Mouse (Mus musculus) kidney, embryonic 15.5 days (tissue): ENCODE data around the gene Arhgef17. TPM values are rescaled to one million over a fixed set of nuclear protein-coding genes. Genes with fewer than 3 reads are reported as not detected.

ENCODE experiments used
- ATAC-seq: fragments of 200-750 bp; cut with Nextera tagmentation; replicated peaks from 2 replicates; pipeline ENCODE4 v1.8.0; 2017; ENCODE audit warnings: moderate TSS enrichment; ENCODE audit not compliant: low FRiP score
- H3K27ac ChIP-seq: fragments of 300-500 bp; sonication (generic); 2 replicates; pipeline ENCODE4 v1.5.1; 2015; ENCODE audit warnings: mild to moderate bottlenecking, inconsistent platforms
- H3K27me3 ChIP-seq: fragments of 300-500 bp; sonication (generic); 2 replicates; pipeline ENCODE4 v1.6.1; 2015; ENCODE audit warnings: inconsistent platforms
- H3K36me3 ChIP-seq: fragments of 300-500 bp; sonication (generic); 2 replicates; pipeline ENCODE4 v1.6.1; 2015; ENCODE audit warnings: inconsistent platforms
- H3K4me1 ChIP-seq: fragments of 300-500 bp; sonication (generic); 2 replicates; pipeline ENCODE4 v1.6.1; 2015; ENCODE audit warnings: inconsistent platforms
- H3K4me2 ChIP-seq: fragments of 300-500 bp; sonication (generic); 2 replicates; pipeline ENCODE4 v1.6.1; 2015; ENCODE audit warnings: moderate library complexity, mild to moderate bottlenecking, inconsistent platforms
- H3K4me3 ChIP-seq: fragments of 300-500 bp; sonication (generic); replicated peaks from 2 replicates; pipeline ENCODE4 v1.5.1; 2015; ENCODE audit warnings: mild to moderate bottlenecking, inconsistent platforms
- H3K9ac ChIP-seq: fragments of 300-500 bp; sonication (generic); 2 replicates; pipeline ENCODE4 v1.6.1; 2015; ENCODE audit warnings: mild to moderate bottlenecking, inconsistent platforms
- H3K9me3 ChIP-seq: fragments of 300-500 bp; sonication (generic); replicated peaks from 2 replicates; pipeline ENCODE4 v1.6.1; 2016; ENCODE audit warnings: inconsistent platforms
- WGBS: fragments of 180-500 bp; shearing (Covaris S2); methylation state at CpG from one replicate; pipeline ENCODE4 v1.1.7; 2015; ENCODE audit warnings: mixed read lengths; 5-methylcytosine and 5-hydroxymethylcytosine counted together
- microRNA-seq: library from miRNA; unstranded; fragments of <30 nt; microRNA quantifications from one replicate; pipeline ENCODE4, GENCODE M21; 2016
- polyA plus RNA-seq: library from polyadenylated mRNA; unstranded; fragments of >200 nt; fragmentation: Nextera tagmentation; extraction: Ambion mirVana; gene quantifications from 2 replicates; pipeline ENCODE4 v1.2.1, GENCODE M21; 2015

Arhgef17 gene
- polyA plus RNA-seq, 1 experiment from 2014 or later: 12.2 TPM

DNA sequence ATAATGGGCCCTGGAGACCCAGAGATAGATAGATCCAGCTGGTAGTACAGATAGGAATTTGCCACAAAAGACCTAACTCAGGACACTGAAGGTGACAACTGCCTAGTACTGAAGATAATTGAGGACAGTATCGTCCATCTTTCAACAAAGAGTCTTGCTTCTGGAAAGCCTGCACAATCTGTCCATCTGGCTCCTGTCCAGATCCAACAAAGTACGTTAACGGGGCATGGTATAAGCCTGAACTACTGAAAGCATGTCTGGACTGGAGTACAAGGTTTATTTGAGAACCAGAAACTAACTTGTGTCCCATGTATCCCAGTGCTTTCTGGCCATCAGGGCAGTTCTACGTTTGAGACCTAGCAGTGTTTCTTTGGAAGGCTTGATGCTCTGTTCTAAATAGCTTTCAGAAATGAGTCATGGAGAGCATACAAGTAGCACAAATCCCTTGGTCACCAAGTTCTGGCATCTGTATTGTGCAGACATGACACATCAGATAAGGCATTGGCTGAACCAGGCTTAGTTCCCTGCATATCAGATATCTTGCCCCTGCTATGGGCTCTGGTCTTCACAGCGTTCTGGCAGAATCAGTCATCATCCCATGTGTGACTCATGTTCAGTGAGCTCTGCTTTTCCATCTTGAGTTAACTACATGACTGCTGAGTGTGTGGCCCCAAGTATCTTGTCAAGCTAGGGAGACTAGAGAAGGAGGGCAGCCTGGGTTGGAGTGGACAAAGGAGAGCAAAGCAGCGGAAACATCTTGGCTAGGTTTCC lies 92.1 kb downstream of the Arhgef17 start:
- Histone ChIP-seq H3K36me3 (peaks cover 45% of the 10 kb centered on the region), H3K4me3 (no peak overlapping the region), H3K4me2 (no peak overlapping the region), H3K27me3 (no peaks in the 10 kb centered on the region), H3K9ac (no peak overlapping the region), H3K27ac (no peak overlapping the region), H3K9me3 (no peaks in the 10 kb centered on the region), H3K4me1 (no peaks in the 10 kb centered on the region)
- 71% methylated on average over 6 of the region's 6 CpGs for whole genome bisulfite sequencing
- no peak for ATAC-seq

DNA sequence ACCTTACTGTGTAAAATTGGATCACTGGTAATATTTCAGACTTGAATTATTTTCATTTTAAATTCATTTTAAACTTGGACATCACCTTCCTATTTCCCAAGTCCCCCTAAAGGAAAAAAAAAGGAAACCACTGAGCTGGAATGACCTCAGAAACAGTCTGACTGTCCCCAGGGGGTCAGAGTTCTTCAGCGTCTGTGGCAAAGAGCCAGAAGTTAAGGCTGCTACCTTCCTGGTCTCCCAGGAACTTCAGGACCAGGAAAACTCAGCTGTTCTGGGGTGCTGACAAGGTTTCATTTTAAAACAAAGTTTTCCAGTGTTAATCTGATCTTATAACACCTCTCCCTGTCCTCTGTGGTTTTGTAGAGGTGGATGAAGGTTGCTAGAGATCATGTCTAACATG lies 94.2 kb downstream of the Arhgef17 start:
- Histone ChIP-seq H3K4me1 (no peaks in the 10 kb centered on the region), H3K27me3 (no peaks in the 10 kb centered on the region), H3K9me3 (no peaks in the 10 kb centered on the region), H3K36me3 (peaks cover 53% of the 10 kb centered on the region), H3K27ac (no peak overlapping the region), H3K9ac (no peak overlapping the region), H3K4me3 (no peak overlapping the region), H3K4me2 (no peak overlapping the region)
- no peak for ATAC-seq
- WGBS: 51% methylated on average over 1 of the region's 1 CpGs

DNA sequence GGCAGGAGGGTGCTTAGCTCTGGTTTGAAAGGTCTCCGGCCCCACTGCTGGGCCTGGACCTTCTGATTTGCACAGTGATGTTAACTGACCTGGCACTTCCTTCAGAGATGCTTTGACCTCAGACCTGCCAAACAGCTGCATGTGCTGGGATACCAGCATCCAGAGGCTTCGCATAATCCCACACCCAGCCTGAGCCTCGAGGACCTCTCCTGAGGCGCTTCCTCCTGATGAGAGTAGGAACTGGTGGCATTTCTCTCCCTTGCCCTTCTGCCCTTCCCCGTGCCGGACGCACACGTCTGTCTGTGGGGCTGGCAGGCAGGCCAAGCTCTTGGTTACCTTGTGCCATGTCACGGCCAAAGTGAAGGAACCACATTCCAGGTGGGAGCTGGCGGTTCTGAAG lies 95.2 kb downstream of the Arhgef17 start:
- Histone ChIP-seq H3K9me3 (no peaks in the 10 kb centered on the region), H3K27me3 (no peaks in the 10 kb centered on the region), H3K4me1 (no peaks in the 10 kb centered on the region), H3K36me3 (peaks cover 50% of the 10 kb centered on the region), H3K9ac (no peak overlapping the region), H3K27ac (no peak overlapping the region), H3K4me3 (no peak overlapping the region), H3K4me2 (no peak overlapping the region)
- ATAC-seq: no peak
- WGBS: 90% methylated on average over 10 of the region's 10 CpGs

DNA sequence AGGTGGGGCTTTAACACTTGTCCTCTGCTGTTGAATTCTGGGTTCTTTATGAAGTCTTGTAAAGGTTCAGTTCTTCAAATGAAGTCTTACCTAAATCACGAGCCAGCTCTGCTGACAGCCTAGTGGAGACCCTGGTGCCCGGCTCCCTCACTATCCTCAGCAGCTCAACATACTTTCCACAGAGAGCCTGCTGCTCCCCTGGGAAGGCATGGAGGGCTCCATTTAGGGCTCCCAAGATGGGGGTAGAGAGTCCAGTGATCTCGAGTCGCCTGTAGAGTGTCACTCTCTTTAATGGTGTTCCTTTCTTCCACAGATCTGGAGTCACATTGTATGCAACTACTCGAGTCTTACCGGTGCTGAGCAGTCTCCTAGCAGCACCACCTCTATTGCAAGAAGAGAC lies 96.2 kb downstream of the Arhgef17 start:
- Histone ChIP-seq H3K36me3 (peaks cover 50% of the 10 kb centered on the region), H3K27me3 (no peaks in the 10 kb centered on the region), H3K4me1 (no peaks in the 10 kb centered on the region), H3K4me3 (no peak overlapping the region), H3K9ac (no peak overlapping the region), H3K4me2 (no peak overlapping the region), H3K27ac (no peak overlapping the region), H3K9me3 (no peaks in the 10 kb centered on the region)
- WGBS: 85% methylated on average over 6 of the region's 6 CpGs
- no peak for ATAC-seq

DNA sequence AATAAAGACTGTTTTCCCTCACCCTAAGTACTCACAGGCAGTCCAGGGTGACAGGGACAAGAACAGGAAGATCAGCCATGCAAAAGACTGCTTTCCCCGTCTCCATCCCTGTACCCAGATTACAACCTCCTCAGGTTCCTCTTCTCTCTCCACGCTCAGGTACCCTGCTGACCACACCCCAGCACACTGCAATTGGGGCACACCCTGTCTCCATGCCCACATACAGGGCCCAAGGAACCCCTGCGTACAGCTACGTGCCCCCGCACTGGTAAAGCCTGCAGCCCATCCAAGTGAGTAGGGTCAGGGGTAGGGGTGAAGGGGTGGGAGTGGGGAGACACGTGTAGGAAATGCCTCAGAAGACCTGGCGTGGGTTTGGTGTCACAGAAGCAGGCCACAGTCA lies 96.7 kb downstream of the Arhgef17 start:
- no peak overlapping the region for H3K4me3 ChIP-seq
- H3K27ac ChIP-seq: no peak overlapping the region
- H3K4me2 ChIP-seq: no peak overlapping the region
- no peaks in the 10 kb centered on the region for H3K4me1 ChIP-seq
- H3K9ac ChIP-seq: no peak overlapping the region
- no peaks in the 10 kb centered on the region for H3K27me3 ChIP-seq
- 86% methylated on average over 7 of the region's 7 CpGs for WGBS
- ATAC-seq: no peak
- peaks cover 50% of the 10 kb centered on the region for H3K36me3 ChIP-seq
- H3K9me3 ChIP-seq: no peaks in the 10 kb centered on the region

DNA sequence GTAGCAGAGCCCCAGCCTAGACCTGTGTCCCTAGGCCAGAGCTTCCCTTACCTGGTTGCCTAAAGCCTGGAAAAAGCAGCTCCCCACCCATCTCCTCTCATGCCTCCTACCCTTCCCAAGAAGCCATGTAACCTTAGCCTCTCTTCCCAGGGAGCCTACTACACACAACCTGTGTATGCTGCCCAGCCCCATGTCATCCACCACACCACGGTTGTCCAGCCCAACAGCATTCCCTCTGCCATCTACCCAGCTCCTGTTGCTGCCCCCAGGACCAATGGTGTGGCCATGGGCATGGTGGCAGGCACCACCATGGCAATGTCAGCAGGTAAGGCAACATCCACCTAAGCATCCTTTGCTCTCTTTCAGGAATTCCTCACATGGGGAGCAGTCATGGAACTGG lies 98.0 kb downstream of the Arhgef17 start:
- no peak overlapping the region for H3K4me3 ChIP-seq
- H3K4me2 ChIP-seq: no peak overlapping the region
- H3K27me3 ChIP-seq: no peaks in the 10 kb centered on the region
- H3K36me3 ChIP-seq: peaks cover 45% of the 10 kb centered on the region
- no peaks in the 10 kb centered on the region for H3K4me1 ChIP-seq
- ATAC-seq: no peak
- H3K9me3 ChIP-seq: no peaks in the 10 kb centered on the region
- 85% methylated on average over 1 of the region's 1 CpGs for WGBS
- H3K27ac ChIP-seq: no peak overlapping the region
- H3K9ac ChIP-seq: no peak overlapping the region

- WGBS: 91% methylated on average over 2 of the region's 2 CpGs
- no peak overlapping the region for H3K4me2 ChIP-seq
- H3K9ac ChIP-seq: no peak overlapping the region
- no peak overlapping the region for H3K27ac ChIP-seq
- H3K4me1 ChIP-seq: no peaks in the 10 kb centered on the region
- no peaks in the 10 kb centered on the region for H3K9me3 ChIP-seq
- no peaks in the 10 kb centered on the region for H3K27me3 ChIP-seq
- ATAC-seq: no peak
- H3K4me3 ChIP-seq: no peak overlapping the region
- H3K36me3 ChIP-seq: peaks cover 13% of the 10 kb centered on the region
Observed at GRCm38 (mm10) chr7:100828549-100828948, 103.4 kb downstream of the Arhgef17 start.

DNA sequence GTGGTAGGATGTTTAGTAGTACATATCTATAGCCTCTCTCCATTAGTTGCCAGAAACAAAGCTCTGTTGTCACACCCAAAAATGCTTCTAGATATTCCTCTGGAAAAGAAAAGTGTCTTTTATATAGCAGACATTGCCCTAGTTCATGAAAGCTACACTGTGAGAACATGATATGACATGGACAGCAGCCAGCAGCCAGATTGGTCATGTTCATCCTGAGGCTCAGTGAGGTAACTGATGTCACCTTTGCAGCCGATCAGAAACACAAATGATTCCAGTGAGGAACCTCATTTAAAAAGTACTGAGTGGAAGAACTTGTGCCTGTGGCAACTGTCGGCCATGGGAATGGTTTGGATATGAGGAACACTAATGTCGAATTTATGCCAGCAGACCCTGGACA lies 107.2 kb downstream of the Arhgef17 start:
- WGBS: 93% methylated on average over 3 of the region's 3 CpGs
- peaks cover 13% of the 10 kb centered on the region for H3K36me3 ChIP-seq
- H3K4me3 ChIP-seq: no peak overlapping the region
- H3K27ac ChIP-seq: no peak overlapping the region
- H3K4me2 ChIP-seq: no peak overlapping the region
- no peak overlapping the region for H3K9ac ChIP-seq
- no peaks in the 10 kb centered on the region for H3K27me3 ChIP-seq
- no peaks in the 10 kb centered on the region for H3K4me1 ChIP-seq
- no peaks in the 10 kb centered on the region for H3K9me3 ChIP-seq
- no peak for ATAC-seq

Small RNA genes lying within 50 kb of the gene (microRNA-seq; reads per million reads assigned to microRNA genes)
- gene Mir3102: 58.5 reads per million, percentile 51 among the genes with 10 or more reads in this experiment

Other genes with a start within 250 kb of the Arhgef17 start
- 38.4 and 46.1 TPM in 2 replicates for gene Fam168a, start 225.5 kb downstream of the Arhgef17 start, polyA plus RNA-seq
- 3.8 and 4.9 TPM in 2 replicates for gene Relt, start 68.7 kb downstream of the Arhgef17 start, polyA plus RNA-seq
- 5.2 TPM in 2 replicates for gene P2ry6, start 42.5 kb upstream of the Arhgef17 start, polyA plus RNA-seq
- gene P2ry2, start 80.8 kb upstream of the Arhgef17 start, polyA plus RNA-seq: 1.1 and 1.5 TPM in 2 replicates
- 25.7 and 27.1 TPM in 2 replicates for gene Fchsd2, start 160.8 kb upstream of the Arhgef17 start, polyA plus RNA-seq